Mouse (Mus musculus): ENCODE measurements around the gene Kcna6. TPM values are rescaled to one million over a fixed set of nuclear protein-coding genes. Genes with fewer than 3 reads are reported as not detected.

Kcna6 gene
- polyA plus RNA-seq, 1 experiment from 2014 or later = 8.7 TPM

DNA sequence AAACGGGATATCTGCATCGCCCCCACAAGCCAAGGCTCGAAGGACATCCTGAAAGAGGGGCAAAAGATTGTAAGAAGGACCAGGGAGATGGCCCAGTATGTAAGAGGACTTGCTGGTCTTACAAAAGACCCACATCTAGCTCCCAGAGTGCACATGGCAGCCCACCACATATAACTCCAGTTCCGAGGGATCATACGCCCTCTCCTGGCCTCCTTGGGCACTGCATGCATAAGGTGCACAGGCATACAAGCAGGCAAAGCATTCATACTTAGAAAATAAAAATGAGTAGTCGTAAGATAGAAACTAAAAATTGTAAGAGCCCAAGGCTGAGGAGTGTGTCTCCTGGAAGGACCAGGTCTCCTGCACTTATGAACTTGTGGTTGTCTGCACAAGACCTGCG is 61.5 kb downstream of the Kcna6 start:
- WGBS = 68% methylated on average over 7 of the region's 7 CpGs
- ATAC-seq (ENCODE audit: insufficient number of reproducible peaks, insufficient read depth, low FRiP score, low TSS enrichment, low read depth) = no peak

DNA sequence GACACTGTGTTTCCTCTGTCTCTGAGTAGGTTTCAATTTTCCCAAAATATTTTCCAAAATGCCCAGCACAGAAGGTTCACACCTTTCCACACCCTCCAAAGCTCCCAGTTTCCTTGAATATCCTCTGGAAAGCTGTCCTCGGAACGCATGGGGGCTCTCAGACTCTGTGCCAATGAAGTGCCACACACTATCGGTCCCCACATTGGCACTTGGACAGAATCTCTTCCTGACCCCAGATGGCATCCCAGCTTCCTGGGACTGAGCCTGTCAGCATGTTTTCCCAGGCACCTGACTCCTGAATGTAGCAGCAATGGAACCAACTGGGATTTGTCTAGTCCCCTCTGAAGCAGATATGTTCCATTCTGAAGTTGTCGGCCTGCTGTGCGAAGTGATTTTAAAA is 73.5 kb downstream of the Kcna6 start:
- H3K9ac ChIP-seq (replicated peaks) = no peak overlapping the region
- H3K27me3 ChIP-seq = peaks cover 13% of the 10 kb centered on the region
- no peak overlapping the region for H3K4me2 ChIP-seq
- WGBS = 91% methylated on average over 5 of the region's 5 CpGs
- H3K9me3 ChIP-seq = no peaks in the 10 kb centered on the region
- no peak overlapping the region for H3K4me3 ChIP-seq (replicated peaks)
- ATAC-seq (ENCODE audit: insufficient number of reproducible peaks, insufficient read depth, low FRiP score, low TSS enrichment, low read depth) = no peak
- no peak overlapping the region for H3K27ac ChIP-seq
- H3K4me1 ChIP-seq (replicated peaks) = no peaks in the 10 kb centered on the region
- H3K36me3 ChIP-seq = no peaks in the 10 kb centered on the region

More for the DNA sequence above, 61.5 kb downstream of the Kcna6 start:
- 0 out of 2 replicates have a peak, but pooled peaks cover 5% of the 10 kb centered on the region for H3K27me3 ChIP-seq
- no peak overlapping the region for H3K4me3 ChIP-seq (replicated peaks)
- no peak overlapping the region for H3K27ac ChIP-seq
- H3K9ac ChIP-seq (replicated peaks) = no peak overlapping the region
- H3K9me3 ChIP-seq = no peaks in the 10 kb centered on the region
- no peaks in the 10 kb centered on the region for H3K36me3 ChIP-seq
- no peaks in the 10 kb centered on the region for H3K4me1 ChIP-seq (replicated peaks)
- no peak overlapping the region for H3K4me2 ChIP-seq

DNA sequence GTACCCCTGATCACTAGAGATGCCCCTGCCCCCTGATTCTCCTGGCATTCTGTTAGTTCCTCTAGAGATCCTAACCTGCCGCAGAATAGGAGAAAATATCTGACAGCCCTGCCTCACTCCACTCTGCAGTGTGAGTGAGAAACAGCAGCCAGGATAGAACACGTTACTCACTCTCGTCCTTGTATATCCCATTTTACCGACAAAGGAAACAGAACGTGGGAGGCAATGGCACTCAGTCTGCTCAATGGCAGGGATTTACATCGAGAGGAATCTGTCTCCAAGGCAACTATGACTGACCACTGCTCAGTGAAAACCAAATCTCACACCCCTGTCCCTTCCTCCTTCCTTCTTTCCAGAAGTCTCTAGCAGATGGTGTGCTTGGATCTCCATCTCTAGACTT is 74.4 kb downstream of the Kcna6 start:
- Histone ChIP-seq H3K27ac (no peak overlapping the region), H3K9ac (replicated peaks) (no peak overlapping the region), H3K36me3 (no peaks in the 10 kb centered on the region), H3K9me3 (no peaks in the 10 kb centered on the region), H3K4me2 (no peak overlapping the region), H3K27me3 (peaks cover 13% of the 10 kb centered on the region), H3K4me1 (replicated peaks) (no peaks in the 10 kb centered on the region), H3K4me3 (replicated peaks) (no peak overlapping the region)
- ATAC-seq (ENCODE audit: insufficient number of reproducible peaks, insufficient read depth, low FRiP score, low TSS enrichment, low read depth) = no peak
- 70% methylated on average over 6 of the region's 6 CpGs for WGBS

DNA sequence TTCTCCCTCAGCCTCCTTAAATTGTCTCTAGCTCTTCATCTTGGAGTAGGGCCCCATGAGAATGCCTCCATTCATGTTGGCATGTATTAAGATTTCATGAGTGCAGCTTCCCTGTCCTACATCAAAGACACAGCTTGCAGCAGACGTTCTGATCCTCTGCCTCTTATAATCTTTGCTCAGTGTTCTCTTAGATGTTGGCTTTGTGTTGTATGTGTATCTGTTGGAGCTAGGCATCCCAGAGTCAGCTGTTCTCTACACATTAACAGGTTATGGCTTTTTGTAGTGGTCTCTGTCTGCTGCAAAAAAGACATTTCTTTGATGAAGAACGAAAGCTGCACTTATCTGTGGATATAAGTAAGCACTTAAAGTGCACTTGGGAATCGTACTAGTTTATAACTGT is 75.9 kb downstream of the Kcna6 start:
- Histone ChIP-seq H3K4me2 (no peak overlapping the region), H3K27me3 (peaks cover 12% of the 10 kb centered on the region), H3K36me3 (no peaks in the 10 kb centered on the region), H3K27ac (no peak overlapping the region), H3K9me3 (no peaks in the 10 kb centered on the region), H3K4me3 (replicated peaks) (no peak overlapping the region), H3K9ac (replicated peaks) (no peak overlapping the region), H3K4me1 (replicated peaks) (no peaks in the 10 kb centered on the region)
- ATAC-seq (ENCODE audit: insufficient number of reproducible peaks, insufficient read depth, low FRiP score, low TSS enrichment, low read depth) = no peak
- 72% methylated on average over 3 of the region's 3 CpGs for WGBS

Other genes with a start within 250 kb of the Kcna6 start
- 2.1 and 2.5 TPM in 2 replicates for gene Kcna5, start 205.3 kb downstream of the Kcna6 start, polyA plus RNA-seq (2016; fragmentation: Nextera tagmentation; extraction: Ambion mirVana)
- gene Kcna1, start 94.3 kb downstream of the Kcna6 start, polyA plus RNA-seq (2016; fragmentation: Nextera tagmentation; extraction: Ambion mirVana) = 1.4 TPM in 2 replicates
- 184 and 192 TPM in 2 replicates for gene Ndufa9, start 108.5 kb upstream of the Kcna6 start, polyA plus RNA-seq (2016; fragmentation: Nextera tagmentation; extraction: Ambion mirVana)
- gene Akap3, start 112.4 kb upstream of the Kcna6 start, polyA plus RNA-seq (2016; fragmentation: Nextera tagmentation; extraction: Ambion mirVana) = not detected in 2 replicates
- not detected in 2 replicates for gene Dyrk4, start 181.2 kb upstream of the Kcna6 start, polyA plus RNA-seq (2016; fragmentation: Nextera tagmentation; extraction: Ambion mirVana)
- gene Rad51ap1, start 198.9 kb upstream of the Kcna6 start, polyA plus RNA-seq (2016; fragmentation: Nextera tagmentation; extraction: Ambion mirVana) = 70.5 and 79.0 TPM in 2 replicates
- gene D6Wsu163e, start 199.3 kb upstream of the Kcna6 start, polyA plus RNA-seq (2016; fragmentation: Nextera tagmentation; extraction: Ambion mirVana) = 12.6 and 15.1 TPM in 2 replicates

Data from limb, embryonic 12.5 days (tissue).